Mouse (Mus musculus): ENCODE measurements around the gene Rbfox3. TPM values are rescaled to one million over a fixed set of nuclear protein-coding genes. Genes with fewer than 3 reads are reported as not detected.
"Not testable (repeated sequence)": the region's sequence is repeated elsewhere in the genome, so short reads cannot be mapped to it uniquely, and the experiment has no call there.

The Rbfox3 gene
- polyA plus RNA-seq, 1 experiment from 2014 or later = 0.13 TPM

DNA sequence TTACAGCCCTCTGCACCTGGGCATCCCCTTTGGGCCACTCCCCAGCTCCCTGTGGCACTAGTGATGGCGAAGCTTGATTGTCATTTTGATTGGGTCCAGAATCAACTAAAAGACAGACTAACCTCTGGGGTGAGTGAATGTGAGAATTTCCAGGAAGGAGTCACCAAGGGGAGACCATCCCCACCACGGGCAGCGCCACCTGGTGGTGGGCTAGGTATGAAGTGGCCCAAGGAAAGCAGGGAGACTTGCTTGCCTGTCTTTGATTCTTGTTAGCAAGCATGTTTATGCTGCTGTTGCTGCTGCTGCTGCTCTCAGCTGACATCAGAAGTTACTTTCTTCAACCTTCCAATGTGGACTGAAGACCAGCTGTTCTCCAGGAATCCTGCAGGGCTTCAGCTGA lies 135.6 kb downstream of the Rbfox3 start:
- Histone ChIP-seq H3K9ac (no peak overlapping the region), H3K4me1 (ENCODE audit: insufficient read depth) (no peaks in the 10 kb centered on the region), H3K9me3 (ENCODE audit: low read depth, low read length) (no peaks in the 10 kb centered on the region), H3K4me3 (ENCODE audit: low read depth, low read length) (no peak overlapping the region), H3K27me3 (ENCODE audit: insufficient read depth, low read length) (no peaks in the 10 kb centered on the region; the same call in 1 of the 2 replicates), H3K4me2 (no peak overlapping the region), H3K36me3 (ENCODE audit: insufficient read depth) (no peaks in the 10 kb centered on the region), H3K27ac (ENCODE audit: low read depth) (no peak overlapping the region)
- DNase-seq (peak; percentile 56), ATAC-seq (ENCODE audit: insufficient read depth) (no peak)
- peak; percentile 72 for TF ChIP-seq CTCF (IDR thresholded peaks at IDR 0.05; ENCODE audit: low read depth)
- WGBS = 12% methylated on average over 3 of the region's 3 CpGs

- not testable (repeated sequence) for H3K4me3 ChIP-seq (ENCODE audit: low read depth, low read length); H3K27me3 ChIP-seq (ENCODE audit: insufficient read depth, low read length); H3K4me2 ChIP-seq; H3K9ac ChIP-seq; ATAC-seq (ENCODE audit: insufficient read depth); H3K36me3 ChIP-seq (ENCODE audit: insufficient read depth); H3K27ac ChIP-seq (ENCODE audit: low read depth); DNase-seq; H3K9me3 ChIP-seq (ENCODE audit: low read depth, low read length); H3K4me1 ChIP-seq (ENCODE audit: insufficient read depth)
- WGBS = 65% methylated on average over 2 of the region's 2 CpGs
Measured at GRCm38 (mm10) chr11:118774777-118775176, 136.6 kb downstream of the Rbfox3 start.

DNA sequence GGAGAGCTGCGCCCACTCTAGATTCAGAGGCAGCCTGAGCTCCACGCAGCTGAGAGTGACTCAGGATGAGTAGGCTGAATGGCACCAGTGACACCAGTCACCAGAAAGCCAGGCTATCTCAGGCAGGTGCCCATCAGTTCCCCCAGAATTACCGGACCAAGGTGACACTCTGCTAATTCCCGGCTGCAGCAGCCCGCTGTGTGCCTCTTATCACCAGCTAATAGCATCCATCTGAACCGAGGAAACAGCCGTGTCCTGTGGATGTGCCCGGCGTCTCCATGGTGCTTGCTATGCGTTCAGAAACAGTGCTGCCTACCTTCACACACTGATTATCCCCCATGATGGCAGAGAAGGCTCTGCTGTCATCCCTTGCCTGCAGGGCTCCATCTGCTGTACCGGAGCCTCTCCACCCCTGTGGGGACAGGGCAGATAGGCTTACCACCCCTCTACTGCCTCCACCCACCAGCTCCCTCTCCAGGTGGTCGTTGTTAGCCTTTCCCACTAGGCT lies 138.3 kb downstream of the Rbfox3 start:
- Histone ChIP-seq H3K4me1 (ENCODE audit: insufficient read depth) (no peaks in the 10 kb centered on the region), H3K27me3 (ENCODE audit: insufficient read depth, low read length) (no peaks in the 10 kb centered on the region; the same call in 1 of the 2 replicates), H3K4me3 (ENCODE audit: low read depth, low read length) (no peak overlapping the region), H3K9me3 (ENCODE audit: low read depth, low read length) (no peaks in the 10 kb centered on the region), H3K27ac (ENCODE audit: low read depth) (no peak overlapping the region), H3K36me3 (ENCODE audit: insufficient read depth) (no peaks in the 10 kb centered on the region), H3K9ac (no peak overlapping the region), H3K4me2 (no peak overlapping the region)
- 40% methylated on average over 12 of the region's 12 CpGs for WGBS
- no peak for TF ChIP-seq CTCF (IDR thresholded peaks at IDR 0.05; ENCODE audit: low read depth)
- DNase-seq (no peak), ATAC-seq (ENCODE audit: insufficient read depth) (no peak)

GRCm38 (mm10) chr11:118771358-118771757 lies 140.0 kb downstream of the Rbfox3 start:
- no peak overlapping the region for H3K4me3 ChIP-seq (ENCODE audit: low read depth, low read length)
- H3K9me3 ChIP-seq (ENCODE audit: low read depth, low read length) = no peaks in the 10 kb centered on the region
- no peak overlapping the region for H3K27ac ChIP-seq (ENCODE audit: low read depth)
- 81% methylated on average over 4 of the region's 4 CpGs for WGBS
- TF ChIP-seq CTCF (IDR thresholded peaks at IDR 0.05; ENCODE audit: low read depth) = no peak
- DNase-seq = no peak
- H3K36me3 ChIP-seq (ENCODE audit: insufficient read depth) = no peaks in the 10 kb centered on the region
- H3K27me3 ChIP-seq (ENCODE audit: insufficient read depth, low read length) = no peaks in the 10 kb centered on the region; the same call in 1 of the 2 replicates
- no peak overlapping the region for H3K9ac ChIP-seq
- no peaks in the 10 kb centered on the region for H3K4me1 ChIP-seq (ENCODE audit: insufficient read depth)
- H3K4me2 ChIP-seq = no peak overlapping the region
- no peak for ATAC-seq (ENCODE audit: insufficient read depth)

DNA sequence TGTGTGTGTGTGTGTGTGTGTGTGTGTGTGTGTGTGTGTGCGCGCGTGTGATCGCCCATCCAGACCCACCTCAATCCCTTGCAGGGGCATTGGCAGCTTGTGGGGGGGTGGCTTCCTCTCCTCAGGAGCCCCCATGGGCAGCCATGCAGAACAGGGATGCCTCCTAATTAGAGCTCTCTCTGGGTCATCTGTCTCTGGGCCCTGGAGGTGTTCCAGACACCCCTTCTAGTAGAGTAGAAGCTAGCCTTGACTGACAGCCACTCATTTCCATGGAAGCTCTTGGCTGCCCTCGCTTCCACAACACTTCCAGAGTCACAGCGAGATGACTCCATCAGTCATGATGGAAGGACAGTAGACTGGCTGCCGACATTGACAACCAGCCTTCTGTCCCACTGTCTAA lies 140.6 kb downstream of the Rbfox3 start:
- ATAC-seq (ENCODE audit: insufficient read depth) = no peak
- 92% methylated on average over 7 of the region's 7 CpGs for WGBS

DNA sequence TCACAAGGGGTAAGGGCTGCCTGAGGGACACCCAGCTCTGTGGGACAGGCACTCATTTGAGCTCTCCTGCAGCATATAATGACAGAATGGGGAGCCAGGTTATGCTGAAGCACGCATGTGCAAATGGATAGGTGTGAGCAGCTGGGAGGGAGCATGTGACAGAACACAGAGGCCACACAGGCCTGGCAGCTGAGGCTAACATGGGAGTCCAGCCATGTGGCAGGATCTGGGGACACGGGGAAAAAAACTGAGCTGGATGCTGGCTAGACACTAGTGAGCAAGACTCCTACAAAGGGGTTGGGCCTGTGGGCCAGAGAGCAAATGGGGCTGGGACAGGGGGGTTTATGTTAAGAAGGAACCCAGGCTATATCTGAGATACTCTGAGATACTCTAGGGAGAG lies 141.9 kb downstream of the Rbfox3 start:
- H3K4me3 ChIP-seq (ENCODE audit: low read depth, low read length) = no peak overlapping the region
- WGBS = 41% methylated on average over 2 of the region's 2 CpGs

More for the DNA sequence above, 140.6 kb downstream of the Rbfox3 start:
- Histone ChIP-seq H3K9me3 (ENCODE audit: low read depth, low read length) (no peaks in the 10 kb centered on the region), H3K4me1 (ENCODE audit: insufficient read depth) (no peaks in the 10 kb centered on the region), H3K27me3 (ENCODE audit: insufficient read depth, low read length) (no peaks in the 10 kb centered on the region; the same call in 1 of the 2 replicates), H3K4me2 (no peak overlapping the region), H3K4me3 (ENCODE audit: low read depth, low read length) (no peak overlapping the region), H3K9ac (no peak overlapping the region), H3K36me3 (ENCODE audit: insufficient read depth) (no peaks in the 10 kb centered on the region), H3K27ac (ENCODE audit: low read depth) (no peak overlapping the region)
- no peak for DNase-seq
- no peak for TF ChIP-seq CTCF (IDR thresholded peaks at IDR 0.05; ENCODE audit: low read depth)

GRCm38 (mm10) chr11:118768441-118768840 lies 143.0 kb downstream of the Rbfox3 start:
- Histone ChIP-seq H3K4me2 (no peak overlapping the region), H3K27ac (ENCODE audit: low read depth) (no peak overlapping the region), H3K9me3 (ENCODE audit: low read depth, low read length) (no peaks in the 10 kb centered on the region), H3K4me1 (ENCODE audit: insufficient read depth) (no peaks in the 10 kb centered on the region), H3K36me3 (ENCODE audit: insufficient read depth) (no peaks in the 10 kb centered on the region), H3K27me3 (ENCODE audit: insufficient read depth, low read length) (no peaks in the 10 kb centered on the region; the same call in 1 of the 2 replicates), H3K9ac (no peak overlapping the region), H3K4me3 (ENCODE audit: low read depth, low read length) (no peak overlapping the region)
- no peak for ATAC-seq (ENCODE audit: insufficient read depth)
- WGBS = 52% methylated on average over 3 of the region's 3 CpGs
- no peak for DNase-seq
- TF ChIP-seq CTCF (IDR thresholded peaks at IDR 0.05; ENCODE audit: low read depth) = no peak

More for the DNA sequence above, 141.9 kb downstream of the Rbfox3 start:
- ATAC-seq (ENCODE audit: insufficient read depth) (no peak), DNase-seq (no peak)
- Histone ChIP-seq H3K36me3 (ENCODE audit: insufficient read depth) (no peaks in the 10 kb centered on the region), H3K9me3 (ENCODE audit: low read depth, low read length) (no peaks in the 10 kb centered on the region), H3K27me3 (ENCODE audit: insufficient read depth, low read length) (no peaks in the 10 kb centered on the region; the same call in 1 of the 2 replicates), H3K9ac (no peak overlapping the region), H3K4me2 (no peak overlapping the region), H3K4me1 (ENCODE audit: insufficient read depth) (no peaks in the 10 kb centered on the region), H3K27ac (ENCODE audit: low read depth) (no peak overlapping the region)
- TF ChIP-seq CTCF (IDR thresholded peaks at IDR 0.05; ENCODE audit: low read depth) = no peak
